Mouse (Mus musculus): ENCODE measurements around the gene Dynlrb1. TPM values are rescaled to one million over a fixed set of nuclear protein-coding genes. Genes with fewer than 3 reads are reported as not detected.

The Dynlrb1 gene
- polyA plus RNA-seq, 1 experiment from 2014 or later = 762 TPM

- no peak overlapping the region for H3K4me3 ChIP-seq
- WGBS = 91% methylated on average over 6 of the region's 6 CpGs
- no peaks in the 10 kb centered on the region for H3K9me3 ChIP-seq
- ATAC-seq (ENCODE audit: low FRiP score, low read depth) = no peak
- no peak overlapping the region for H3K4me2 ChIP-seq
- H3K9ac ChIP-seq = no peak overlapping the region
- H3K27ac ChIP-seq (replicated peaks) = no peak overlapping the region
- H3K4me1 ChIP-seq (replicated peaks) = no peaks in the 10 kb centered on the region
- H3K27me3 ChIP-seq = no peaks in the 10 kb centered on the region
- H3K36me3 ChIP-seq = no peaks in the 10 kb centered on the region
These were observed 29.2 kb downstream of the Dynlrb1 start for GRCm38 (mm10) chr2:155265526-155265925.

DNA sequence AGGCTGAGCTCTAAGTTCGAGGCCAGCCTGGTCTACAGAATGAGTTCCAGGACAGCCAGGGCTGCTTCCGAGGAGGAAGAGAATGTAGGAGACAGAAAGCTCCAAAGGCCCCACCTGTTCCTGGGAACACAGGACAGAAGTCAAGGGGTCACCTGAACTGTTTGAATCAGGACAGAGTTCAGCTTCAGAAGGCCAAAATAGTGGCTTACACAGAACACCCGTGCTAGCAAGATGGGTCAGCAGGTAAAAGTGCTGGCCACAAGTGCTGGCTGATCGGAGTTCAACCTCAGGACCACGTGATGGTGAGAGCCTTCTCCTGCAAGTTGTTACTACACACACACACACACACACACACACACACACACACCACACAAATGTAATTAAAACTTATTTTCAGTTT lies 30.6 kb downstream of the Dynlrb1 start:
- H3K27ac ChIP-seq (replicated peaks) = no peak overlapping the region
- no peaks in the 10 kb centered on the region for H3K36me3 ChIP-seq
- no peak overlapping the region for H3K4me2 ChIP-seq
- WGBS = 88% methylated on average over 5 of the region's 5 CpGs
- H3K4me3 ChIP-seq = no peak overlapping the region
- H3K4me1 ChIP-seq (replicated peaks) = no peaks in the 10 kb centered on the region
- H3K27me3 ChIP-seq = no peaks in the 10 kb centered on the region
- no peaks in the 10 kb centered on the region for H3K9me3 ChIP-seq
- no peak for ATAC-seq (ENCODE audit: low FRiP score, low read depth)
- H3K9ac ChIP-seq = no peak overlapping the region

GRCm38 (mm10) chr2:155271957-155272356 lies 35.6 kb downstream of the Dynlrb1 start:
- Histone ChIP-seq H3K9me3 (no peaks in the 10 kb centered on the region), H3K36me3 (no peaks in the 10 kb centered on the region), H3K27ac (replicated peaks) (no peak overlapping the region), H3K4me1 (replicated peaks) (peaks cover 5% of the 10 kb centered on the region), H3K4me2 (no peak overlapping the region), H3K9ac (no peak overlapping the region), H3K27me3 (no peaks in the 10 kb centered on the region), H3K4me3 (no peak overlapping the region)
- ATAC-seq (ENCODE audit: low FRiP score, low read depth) = no peak
- WGBS = 87% methylated on average over 6 of the region's 6 CpGs

DNA sequence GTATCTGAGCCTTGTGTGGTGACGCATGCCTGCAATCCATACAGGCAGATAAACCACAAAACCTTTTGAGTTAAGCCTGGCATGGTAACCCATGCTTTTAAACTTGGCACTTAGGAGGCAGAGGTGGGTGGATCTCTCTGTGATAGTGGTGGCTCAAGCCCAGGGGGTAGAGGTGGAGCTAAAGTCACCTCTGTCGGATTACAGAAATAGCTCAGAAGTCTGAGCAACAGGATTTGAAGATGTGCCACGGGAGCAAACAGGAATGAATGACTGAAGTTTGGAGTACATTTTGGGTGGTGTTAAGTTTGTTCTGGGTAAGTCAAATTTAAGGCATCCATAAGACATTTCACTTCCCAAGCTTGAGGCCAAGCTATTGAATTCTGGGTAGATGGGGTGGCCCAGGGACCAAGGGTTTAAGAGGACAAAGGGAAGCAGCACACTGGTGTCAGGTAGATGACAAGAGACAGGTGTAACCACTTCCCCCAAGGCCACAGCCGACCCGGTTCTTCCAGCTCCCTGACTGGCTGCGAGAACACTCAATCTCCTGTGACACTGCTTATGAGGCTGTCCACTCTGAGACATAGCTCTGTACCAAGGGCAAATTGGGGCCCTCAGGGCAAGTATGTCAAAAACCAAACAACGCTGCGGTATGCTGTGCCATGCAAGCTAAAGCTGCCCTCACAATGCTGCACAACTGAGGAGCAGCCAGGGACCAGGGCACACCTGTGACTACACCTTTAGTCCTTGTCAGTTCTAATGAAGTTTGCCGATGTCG lies 36.2 kb downstream of the Dynlrb1 start:
- 79% methylated on average over 10 of the region's 10 CpGs for WGBS
- ATAC-seq (ENCODE audit: low FRiP score, low read depth) = no peak
- H3K36me3 ChIP-seq = no peaks in the 10 kb centered on the region
- H3K4me1 ChIP-seq (replicated peaks) = peaks cover 11% of the 10 kb centered on the region
- H3K4me2 ChIP-seq = no peak overlapping the region
- H3K27me3 ChIP-seq = no peaks in the 10 kb centered on the region
- no peak overlapping the region for H3K9ac ChIP-seq
- H3K27ac ChIP-seq (replicated peaks) = no peak overlapping the region
- no peaks in the 10 kb centered on the region for H3K9me3 ChIP-seq
- no peak overlapping the region for H3K4me3 ChIP-seq

GRCm38 (mm10) chr2:155273603-155274002 lies 37.3 kb downstream of the Dynlrb1 start:
- Histone ChIP-seq H3K4me2 (no peak overlapping the region), H3K36me3 (peaks cover 7% of the 10 kb centered on the region; the same call in 1 of the 2 replicates), H3K4me3 (no peak overlapping the region), H3K9ac (no peak overlapping the region), H3K27me3 (no peaks in the 10 kb centered on the region), H3K27ac (replicated peaks) (no peak overlapping the region), H3K4me1 (replicated peaks) (peaks cover 15% of the 10 kb centered on the region), H3K9me3 (no peaks in the 10 kb centered on the region)
- WGBS = 90% methylated on average over 8 of the region's 8 CpGs
- no peak for ATAC-seq (ENCODE audit: low FRiP score, low read depth)

DNA sequence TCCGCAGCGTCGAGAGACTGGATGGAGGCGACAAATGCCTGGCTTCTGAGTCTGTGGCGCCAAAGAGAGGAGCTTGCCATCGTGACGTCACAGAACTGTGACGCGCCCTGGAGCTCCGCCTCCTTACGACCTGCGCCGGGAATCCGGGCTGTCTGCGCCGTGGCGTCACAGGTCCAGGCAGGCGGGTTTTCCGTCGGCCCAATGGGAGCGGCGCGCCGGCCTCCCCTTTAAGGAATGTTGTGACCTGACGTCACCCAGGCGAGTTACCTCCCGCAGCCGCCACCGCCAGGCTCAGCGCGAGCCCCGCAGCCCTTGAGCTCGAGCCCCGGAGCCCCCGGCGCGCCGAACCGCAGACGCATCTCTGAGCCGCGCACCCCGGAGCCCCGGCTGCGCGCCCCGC lies 39.9 kb downstream of the Dynlrb1 start, which contains the start of gene Map1lc3a:
Gene Map1lc3a, plus strand, starts transcription at position 103 of the 400 bp plus-strand sequence.
- peak; percentile 94 for ATAC-seq (ENCODE audit: low FRiP score, low read depth)
- under 1% methylated on average over 47 of the region's 47 CpGs for WGBS
- Histone ChIP-seq H3K9ac (peak within 1 kb of the TSS; percentile 88), H3K27me3 (no peaks in the 10 kb centered on the region), H3K9me3 (no peaks in the 10 kb centered on the region), H3K4me2 (peak within 1 kb of the TSS; percentile 80), H3K27ac (replicated peaks) (peak within 1 kb of the TSS; percentile 92), H3K4me3 (peak within 1 kb of the TSS; percentile 85), H3K36me3 (peaks cover 7% of the 10 kb centered on the region; the same call in 1 of the 2 replicates), H3K4me1 (replicated peaks) (peaks cover 15% of the 10 kb centered on the region)

DNA sequence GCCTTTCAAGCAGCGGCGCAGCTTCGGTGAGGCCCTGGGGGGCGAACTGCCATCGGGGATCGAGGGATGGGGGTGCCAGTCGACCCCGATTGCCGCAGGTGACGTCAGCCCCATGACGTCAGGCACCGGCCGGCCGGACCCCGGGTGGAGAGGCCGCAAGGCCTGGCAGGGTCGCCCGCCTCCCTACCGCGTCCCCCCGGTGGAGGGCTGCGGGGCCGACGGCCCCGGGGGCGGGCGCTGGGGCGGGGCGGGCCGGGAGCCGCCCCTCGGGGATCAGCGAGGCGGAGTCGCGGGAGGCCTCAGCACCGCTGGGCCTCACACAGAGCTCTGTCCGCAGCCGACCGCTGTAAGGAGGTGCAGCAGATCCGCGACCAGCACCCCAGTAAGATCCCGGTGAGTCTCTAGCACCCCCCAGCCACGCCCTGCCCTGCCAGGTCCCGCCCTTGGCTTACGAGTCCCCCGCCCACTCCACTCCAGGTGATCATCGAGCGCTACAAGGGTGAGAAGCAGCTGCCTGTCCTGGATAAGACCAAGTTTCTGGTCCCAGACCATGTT lies 40.4 kb downstream of the Dynlrb1 start:
- Histone ChIP-seq H3K9ac (peak overlapping the region; percentile 88), H3K4me2 (peak overlapping the region; percentile 80), H3K4me3 (peak overlapping the region; percentile 85), H3K36me3 (peaks cover 7% of the 10 kb centered on the region; the same call in 1 of the 2 replicates), H3K4me1 (replicated peaks) (peaks cover 15% of the 10 kb centered on the region), H3K27ac (replicated peaks) (peak overlapping the region; percentile 92), H3K27me3 (no peaks in the 10 kb centered on the region), H3K9me3 (no peaks in the 10 kb centered on the region)
- WGBS = under 1% methylated on average over 44 of the region's 49 CpGs
- peak; percentile 68 for ATAC-seq (ENCODE audit: low FRiP score, low read depth)

DNA sequence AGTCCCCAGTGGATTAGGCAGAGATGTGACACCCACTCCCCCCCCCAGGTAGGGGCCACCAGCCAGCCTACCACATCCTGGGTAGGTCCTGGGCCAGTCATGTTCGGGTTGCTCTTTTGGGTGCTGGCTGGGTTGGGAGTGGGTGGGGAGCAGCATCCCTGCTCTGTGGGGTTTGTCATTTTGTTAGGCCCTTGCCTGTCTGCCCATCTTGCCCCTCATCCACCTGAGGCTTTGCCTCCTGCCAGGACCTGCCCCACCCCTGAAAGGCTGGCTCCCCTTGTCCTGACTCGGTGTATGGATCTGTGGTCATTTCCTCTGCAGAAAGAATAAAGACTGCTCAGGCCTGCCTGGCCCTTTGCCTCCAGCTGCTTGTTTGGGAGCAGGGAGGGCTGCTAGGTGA lies 41.4 kb downstream of the Dynlrb1 start:
- Histone ChIP-seq H3K27ac (replicated peaks) (no peak overlapping the region), H3K9me3 (no peaks in the 10 kb centered on the region), H3K4me3 (peak overlapping the region; percentile 85), H3K4me1 (replicated peaks) (peaks cover 15% of the 10 kb centered on the region), H3K4me2 (peak overlapping the region; percentile 80), H3K27me3 (no peaks in the 10 kb centered on the region), H3K36me3 (peaks cover 7% of the 10 kb centered on the region; the same call in 1 of the 2 replicates), H3K9ac (peak overlapping the region; percentile 88; the same call in 1 of the 2 replicates)
- WGBS = 86% methylated on average over 2 of the region's 2 CpGs
- ATAC-seq (ENCODE audit: low FRiP score, low read depth) = no peak

- Histone ChIP-seq H3K4me1 (replicated peaks) (peaks cover 15% of the 10 kb centered on the region), H3K4me2 (0 out of 2 replicates have a peak overlapping the region, but pooled peaks have one; percentile 80), H3K36me3 (peaks cover 7% of the 10 kb centered on the region; the same call in 1 of the 2 replicates), H3K9ac (no peak overlapping the region), H3K4me3 (no peak overlapping the region), H3K27me3 (no peaks in the 10 kb centered on the region), H3K9me3 (no peaks in the 10 kb centered on the region), H3K27ac (replicated peaks) (no peak overlapping the region)
- no peak for ATAC-seq (ENCODE audit: low FRiP score, low read depth)
- WGBS = 89% methylated on average over 7 of the region's 7 CpGs
These were observed 42.0 kb downstream of the Dynlrb1 start for GRCm38 (mm10) chr2:155278361-155278760.

DNA sequence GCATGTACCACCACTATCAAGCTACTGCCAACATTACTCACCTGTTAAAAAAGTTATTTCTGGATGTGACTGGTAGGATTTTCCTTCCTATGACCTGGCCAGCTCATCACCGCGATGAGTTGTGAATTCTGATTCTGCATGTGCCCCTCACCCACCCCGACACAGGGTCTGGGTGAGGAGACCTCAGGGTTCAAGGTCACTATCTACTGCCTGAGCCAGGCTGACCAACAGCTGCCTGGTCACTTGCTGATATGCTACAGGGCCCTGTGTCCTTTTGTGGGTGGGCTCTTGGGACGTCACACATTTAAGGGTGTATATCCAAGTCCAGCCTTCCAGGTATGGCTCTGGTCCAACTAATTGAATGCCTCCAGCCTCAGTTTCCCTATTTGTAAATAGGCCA lies 42.8 kb downstream of the Dynlrb1 start:
- WGBS = 89% methylated on average over 4 of the region's 4 CpGs
- peaks cover 15% of the 10 kb centered on the region for H3K4me1 ChIP-seq (replicated peaks)
- ATAC-seq (ENCODE audit: low FRiP score, low read depth) = no peak

DNA sequence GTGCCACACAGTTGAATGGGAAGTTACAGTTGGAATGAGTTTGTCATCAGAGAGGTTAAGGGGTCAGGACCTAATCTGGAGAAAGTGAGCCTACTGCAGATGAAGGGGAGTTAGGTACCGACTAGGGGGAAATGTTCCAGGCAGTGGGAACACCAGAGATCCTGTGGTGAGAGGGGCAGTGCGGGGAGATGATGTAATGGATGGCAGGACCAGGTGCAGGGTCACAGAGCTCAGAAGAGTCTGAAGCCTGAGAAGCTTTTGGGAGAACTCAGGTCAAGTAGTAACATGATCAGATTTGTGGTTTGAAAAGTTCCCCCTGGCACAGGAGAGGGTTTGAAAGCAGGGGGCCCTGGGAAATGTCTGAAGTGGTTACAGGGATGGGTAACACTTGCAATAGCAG lies 43.8 kb downstream of the Dynlrb1 start:
- no peak overlapping the region for H3K9ac ChIP-seq
- no peaks in the 10 kb centered on the region for H3K9me3 ChIP-seq
- 80% methylated on average over 2 of the region's 2 CpGs for WGBS
- no peak overlapping the region for H3K4me3 ChIP-seq
- H3K27ac ChIP-seq (replicated peaks) = no peak overlapping the region
- H3K4me1 ChIP-seq (replicated peaks) = peaks cover 15% of the 10 kb centered on the region
- ATAC-seq (ENCODE audit: low FRiP score, low read depth) = no peak
- H3K27me3 ChIP-seq = no peaks in the 10 kb centered on the region
- no peak overlapping the region for H3K4me2 ChIP-seq
- H3K36me3 ChIP-seq = peaks cover 16% of the 10 kb centered on the region

More for the DNA sequence above, 42.8 kb downstream of the Dynlrb1 start:
- no peaks in the 10 kb centered on the region for H3K27me3 ChIP-seq
- H3K4me3 ChIP-seq = no peak overlapping the region
- H3K9ac ChIP-seq = no peak overlapping the region
- H3K9me3 ChIP-seq = no peaks in the 10 kb centered on the region
- H3K36me3 ChIP-seq = peaks cover 9% of the 10 kb centered on the region; the same call in 1 of the 2 replicates
- no peak overlapping the region for H3K27ac ChIP-seq (replicated peaks)
- no peak overlapping the region for H3K4me2 ChIP-seq

DNA sequence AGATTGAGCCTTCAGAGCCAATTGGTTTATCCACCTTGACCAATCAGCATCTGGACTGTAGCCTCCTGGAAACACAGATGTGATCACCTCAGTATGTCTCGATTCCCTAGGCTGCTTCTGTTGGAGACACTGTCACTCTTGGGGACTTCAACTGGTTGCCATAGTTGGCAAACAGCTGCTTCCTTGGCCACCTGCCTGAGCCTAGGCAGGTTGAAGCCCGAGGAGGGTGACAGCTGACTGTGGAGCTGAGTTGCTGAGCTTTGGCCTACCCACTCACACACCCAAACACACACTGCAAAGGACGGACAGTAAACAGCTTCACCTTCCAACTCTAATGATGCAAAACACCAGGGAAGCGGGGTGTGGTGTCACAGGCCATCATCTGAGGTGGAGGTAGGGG lies 47.5 kb downstream of the Dynlrb1 start:
- Histone ChIP-seq H3K9ac (no peak overlapping the region), H3K4me2 (no peak overlapping the region), H3K4me1 (replicated peaks) (no peaks in the 10 kb centered on the region), H3K27ac (replicated peaks) (no peak overlapping the region), H3K4me3 (no peak overlapping the region), H3K27me3 (no peaks in the 10 kb centered on the region), H3K36me3 (peaks cover 11% of the 10 kb centered on the region), H3K9me3 (no peaks in the 10 kb centered on the region)
- ATAC-seq (ENCODE audit: low FRiP score, low read depth) = no peak
- 85% methylated on average over 4 of the region's 4 CpGs for WGBS

Measured in hindbrain, embryonic 15.5 days (tissue).